Mouse (Mus musculus): Measurements from ENCODE around the gene Lyrm7.

DNA sequence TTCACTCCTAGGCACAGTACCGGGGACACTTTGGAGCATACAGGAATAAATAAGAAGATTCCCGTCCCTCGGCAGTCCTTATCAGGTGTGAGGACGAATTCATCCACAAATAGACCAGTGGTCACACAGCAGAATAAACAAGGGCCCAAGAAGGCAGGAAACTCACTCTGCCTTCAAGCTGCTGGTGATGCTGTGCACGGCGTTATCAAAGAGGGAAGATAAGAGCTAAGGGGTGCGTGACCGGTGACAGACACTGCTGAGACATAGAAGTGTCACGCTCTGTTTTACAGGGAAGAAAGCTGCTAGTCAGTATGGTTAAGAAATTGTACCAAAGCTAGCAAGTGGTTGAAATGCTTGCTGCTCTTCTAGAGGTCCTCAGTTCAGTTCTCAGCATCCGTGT, 19.2 kb upstream of the Lyrm7 start:
- no peak for TF ChIP-seq CTCF (conservative IDR thresholded peaks at IDR 0.05; ENCODE audit: low read length)
- no peak for TF ChIP-seq POU5F1 (IDR thresholded peaks at IDR 0.05; ENCODE audit: borderline replicate concordance, low read length)

Data from E14TG2a.4 (cell line).